Mouse (Mus musculus): Measurements from ENCODE around the gene Agpat2. TPM values are rescaled to one million over a fixed set of nuclear protein-coding genes. Genes with fewer than 3 reads are reported as not detected.

Gene Agpat2
- total RNA-seq, 4 experiments from 2014 or later: 1.1 to 4.9 (median 3.7) TPM

GRCm38 (mm10) chr2:26626081-26626480, 21.9 kb upstream of the Agpat2 start:
- no peak for DNase-seq (ENCODE audit: low spot score in 2 of 2)

GRCm38 (mm10) chr2:26625419-26625818, 21.2 kb upstream of the Agpat2 start:
- DNase-seq (ENCODE audit: low spot score in 2 of 2): no peak

GRCm38 (mm10) chr2:26622984-26623383, 18.8 kb upstream of the Agpat2 start:
- no peak for DNase-seq (ENCODE audit: low spot score in 2 of 2)

GRCm38 (mm10) chr2:26621246-26621645, 17.0 kb upstream of the Agpat2 start:
- DNase-seq (ENCODE audit: low spot score in 2 of 2): no peak

- DNase-seq (ENCODE audit: low spot score in 2 of 2): no peak
Measured at GRCm38 (mm10) chr2:26617928-26618327, 13.7 kb upstream of the Agpat2 start.

GRCm38 (mm10) chr2:26617331-26617730, 13.1 kb upstream of the Agpat2 start:
- no peak for DNase-seq (ENCODE audit: low spot score in 2 of 2)

GRCm38 (mm10) chr2:26615459-26616124, 11.4 kb upstream of the Agpat2 start:
- no peak for DNase-seq (ENCODE audit: low spot score in 2 of 2)

- no peak for DNase-seq (ENCODE audit: low spot score in 2 of 2)
Measured at GRCm38 (mm10) chr2:26614903-26615302, 10.7 kb upstream of the Agpat2 start.

GRCm38 (mm10) chr2:26611896-26612295, 7.7 kb upstream of the Agpat2 start:
- no peak for DNase-seq (ENCODE audit: low spot score in 2 of 2)

- no peak for DNase-seq (ENCODE audit: low spot score in 2 of 2)
Measured at GRCm38 (mm10) chr2:26611054-26611453, 6.8 kb upstream of the Agpat2 start.

- no peak for DNase-seq (ENCODE audit: low spot score in 2 of 2)
Measured at GRCm38 (mm10) chr2:26610526-26610925, 6.3 kb upstream of the Agpat2 start.

GRCm38 (mm10) chr2:26609261-26609661, 5.0 kb upstream of the Agpat2 start:
- no peak for DNase-seq (ENCODE audit: low spot score in 2 of 2)

- DNase-seq (ENCODE audit: low spot score in 2 of 2): no peak
Measured at GRCm38 (mm10) chr2:26608781-26609180, 4.6 kb upstream of the Agpat2 start.

- no peak for DNase-seq (ENCODE audit: low spot score in 2 of 2)
Measured at GRCm38 (mm10) chr2:26607056-26607910, 3.1 kb upstream of the Agpat2 start.

- DNase-seq (ENCODE audit: low spot score in 2 of 2): no peak
Measured at GRCm38 (mm10) chr2:26606579-26606978, 2.4 kb upstream of the Agpat2 start.

- DNase-seq (ENCODE audit: low spot score in 2 of 2): no peak
Measured at GRCm38 (mm10) chr2:26605331-26605730, 1.1 kb upstream of the Agpat2 start.

GRCm38 (mm10) chr2:26603159-26603558, 1.1 kb downstream of the Agpat2 start:
- DNase-seq (ENCODE audit: low spot score in 2 of 2): no peak

GRCm38 (mm10) chr2:26602631-26603030, 1.6 kb downstream of the Agpat2 start:
- no peak for DNase-seq (ENCODE audit: low spot score in 2 of 2)

- DNase-seq (ENCODE audit: low spot score in 2 of 2): no peak
Measured at GRCm38 (mm10) chr2:26601595-26601994, 2.6 kb downstream of the Agpat2 start.

- no peak for DNase-seq (ENCODE audit: low spot score in 2 of 2)
Measured at GRCm38 (mm10) chr2:26600664-26601063, 3.6 kb downstream of the Agpat2 start.

- no peak for DNase-seq (ENCODE audit: low spot score in 2 of 2)
Measured at GRCm38 (mm10) chr2:26599965-26600364, 4.3 kb downstream of the Agpat2 start.

- DNase-seq (ENCODE audit: low spot score in 2 of 2): no peak
Measured at GRCm38 (mm10) chr2:26598462-26598861, 5.8 kb downstream of the Agpat2 start.

- no peak for DNase-seq (ENCODE audit: low spot score in 2 of 2)
Measured at GRCm38 (mm10) chr2:26597810-26598209, 6.4 kb downstream of the Agpat2 start.

Data from layer of hippocampus, adult 8-10 months (tissue).